Mouse (Mus musculus): ENCODE data around the gene Prkce. TPM values are rescaled to one million over a fixed set of nuclear protein-coding genes. Genes with fewer than 3 reads are reported as not detected.
"Not testable (repeated sequence)": the region's sequence is repeated elsewhere in the genome, so short reads cannot be mapped to it uniquely, and the experiment has no call there.

The Prkce gene
- total and polyA plus RNA-seq, 2 experiments from 2014 or later, result 8.1 to 12.6 TPM

- Histone ChIP-seq H3K4me2 (ENCODE audit: low read depth, low read length) (no peak overlapping the region), H3K9me3 (replicated peaks; ENCODE audit: control insufficient read depth, low read length) (no peaks in the 10 kb centered on the region), H3K4me3 (ENCODE audit: low read depth, low read length) (no peak overlapping the region), H3K9ac (replicated peaks; ENCODE audit: low read depth, low read length) (no peak overlapping the region), H3K27me3 (ENCODE audit: control insufficient read depth, insufficient read depth, low read length) (no peaks in the 10 kb centered on the region), H3K4me1 (ENCODE audit: control insufficient read depth, insufficient read depth) (peaks cover 26% of the 10 kb centered on the region), H3K27ac (ENCODE audit: low read depth) (no peak overlapping the region), H3K36me3 (replicated peaks; ENCODE audit: control insufficient read depth, insufficient read depth, low read length) (no peaks in the 10 kb centered on the region)
- no peak for ATAC-seq (ENCODE audit: insufficient read depth, low read depth)
- 48% methylated on average over 5 of the region's 5 CpGs for WGBS
- TF ChIP-seq CTCF (IDR thresholded peaks at IDR 0.05; ENCODE audit: low read depth) (peak; percentile 53), EP300 (IDR thresholded peaks at IDR 0.05; ENCODE audit: low read depth) (no peak)
- no peak for DNase-seq (ENCODE audit: low spot score)
These were observed 304.1 kb downstream of the Prkce start for GRCm38 (mm10) chr17:86471684-86472083.

GRCm38 (mm10) chr17:86476674-86477073 is 309.1 kb downstream of the Prkce start:
- 62% methylated on average over 10 of the region's 10 CpGs for WGBS
- no peak for ATAC-seq (ENCODE audit: insufficient read depth, low read depth)
- Histone ChIP-seq H3K27ac (ENCODE audit: low read depth) (no peak overlapping the region), H3K36me3 (replicated peaks; ENCODE audit: control insufficient read depth, insufficient read depth, low read length) (no peaks in the 10 kb centered on the region), H3K9ac (replicated peaks; ENCODE audit: low read depth, low read length) (no peak overlapping the region), H3K27me3 (ENCODE audit: control insufficient read depth, insufficient read depth, low read length) (no peaks in the 10 kb centered on the region), H3K9me3 (replicated peaks; ENCODE audit: control insufficient read depth, low read length) (no peaks in the 10 kb centered on the region), H3K4me1 (ENCODE audit: control insufficient read depth, insufficient read depth) (no peaks in the 10 kb centered on the region), H3K4me2 (ENCODE audit: low read depth, low read length) (no peak overlapping the region), H3K4me3 (ENCODE audit: low read depth, low read length) (no peak overlapping the region)
- no peak for DNase-seq (ENCODE audit: low spot score)
- TF ChIP-seq EP300 (IDR thresholded peaks at IDR 0.05; ENCODE audit: low read depth) (no peak), CTCF (IDR thresholded peaks at IDR 0.05; ENCODE audit: low read depth) (no peak)

GRCm38 (mm10) chr17:86477401-86477800 is 309.8 kb downstream of the Prkce start:
- ATAC-seq (ENCODE audit: insufficient read depth, low read depth); H3K4me2 ChIP-seq (ENCODE audit: low read depth, low read length); H3K4me3 ChIP-seq (ENCODE audit: low read depth, low read length); H3K36me3 ChIP-seq (replicated peaks; ENCODE audit: control insufficient read depth, insufficient read depth, low read length); H3K4me1 ChIP-seq (ENCODE audit: control insufficient read depth, insufficient read depth); H3K9ac ChIP-seq (replicated peaks; ENCODE audit: low read depth, low read length); DNase-seq (ENCODE audit: low spot score); H3K9me3 ChIP-seq (replicated peaks; ENCODE audit: control insufficient read depth, low read length); H3K27ac ChIP-seq (ENCODE audit: low read depth); H3K27me3 ChIP-seq (ENCODE audit: control insufficient read depth, insufficient read depth, low read length): not testable (repeated sequence)

- no peak overlapping the region for H3K4me3 ChIP-seq (ENCODE audit: low read depth, low read length)
- no peaks in the 10 kb centered on the region for H3K36me3 ChIP-seq (replicated peaks; ENCODE audit: control insufficient read depth, insufficient read depth, low read length)
- no peaks in the 10 kb centered on the region for H3K27me3 ChIP-seq (ENCODE audit: control insufficient read depth, insufficient read depth, low read length)
- no peak overlapping the region for H3K9ac ChIP-seq (replicated peaks; ENCODE audit: low read depth, low read length)
- H3K4me1 ChIP-seq (ENCODE audit: control insufficient read depth, insufficient read depth), result no peaks in the 10 kb centered on the region
- ATAC-seq (ENCODE audit: insufficient read depth, low read depth) (no peak), DNase-seq (ENCODE audit: low spot score) (no peak)
- H3K4me2 ChIP-seq (ENCODE audit: low read depth, low read length), result no peak overlapping the region
- WGBS, result 79% methylated on average over 10 of the region's 10 CpGs
- no peaks in the 10 kb centered on the region for H3K9me3 ChIP-seq (replicated peaks; ENCODE audit: control insufficient read depth, low read length)
- H3K27ac ChIP-seq (ENCODE audit: low read depth), result no peak overlapping the region
- TF ChIP-seq CTCF (IDR thresholded peaks at IDR 0.05; ENCODE audit: low read depth), result no peak
- TF ChIP-seq EP300 (IDR thresholded peaks at IDR 0.05; ENCODE audit: low read depth), result no peak
These were observed 311.8 kb downstream of the Prkce start for GRCm38 (mm10) chr17:86479406-86479805.

- no peak for DNase-seq (ENCODE audit: low spot score)
- H3K4me2 ChIP-seq (ENCODE audit: low read depth, low read length), result no peak overlapping the region
- H3K27ac ChIP-seq (ENCODE audit: low read depth), result no peak overlapping the region
- H3K9me3 ChIP-seq (replicated peaks; ENCODE audit: control insufficient read depth, low read length), result no peaks in the 10 kb centered on the region
- ATAC-seq (ENCODE audit: insufficient read depth, low read depth), result no peak
- WGBS, result 87% methylated on average over 10 of the region's 10 CpGs
- no peaks in the 10 kb centered on the region for H3K36me3 ChIP-seq (replicated peaks; ENCODE audit: control insufficient read depth, insufficient read depth, low read length)
- no peaks in the 10 kb centered on the region for H3K4me1 ChIP-seq (ENCODE audit: control insufficient read depth, insufficient read depth)
- TF ChIP-seq CTCF (IDR thresholded peaks at IDR 0.05; ENCODE audit: low read depth), result no peak
- TF ChIP-seq EP300 (IDR thresholded peaks at IDR 0.05; ENCODE audit: low read depth), result no peak
- no peak overlapping the region for H3K9ac ChIP-seq (replicated peaks; ENCODE audit: low read depth, low read length)
- H3K4me3 ChIP-seq (ENCODE audit: low read depth, low read length), result no peak overlapping the region
- H3K27me3 ChIP-seq (ENCODE audit: control insufficient read depth, insufficient read depth, low read length), result no peaks in the 10 kb centered on the region
These were observed 315.1 kb downstream of the Prkce start for GRCm38 (mm10) chr17:86482675-86483074.

- ATAC-seq (ENCODE audit: insufficient read depth, low read depth) (peak; percentile 77), DNase-seq (ENCODE audit: low spot score) (peak; percentile 79)
- 8% methylated on average over 3 of the region's 3 CpGs for WGBS
- no peaks in the 10 kb centered on the region for H3K27me3 ChIP-seq (ENCODE audit: control insufficient read depth, insufficient read depth, low read length)
- no peaks in the 10 kb centered on the region for H3K36me3 ChIP-seq (replicated peaks; ENCODE audit: control insufficient read depth, insufficient read depth, low read length)
- H3K9me3 ChIP-seq (replicated peaks; ENCODE audit: control insufficient read depth, low read length), result no peaks in the 10 kb centered on the region
- H3K9ac ChIP-seq (replicated peaks; ENCODE audit: low read depth, low read length), result no peak overlapping the region
- H3K4me2 ChIP-seq (ENCODE audit: low read depth, low read length), result no peak overlapping the region
- no peak overlapping the region for H3K4me3 ChIP-seq (ENCODE audit: low read depth, low read length)
- peak; percentile 96 for TF ChIP-seq CTCF (IDR thresholded peaks at IDR 0.05; ENCODE audit: low read depth)
- TF ChIP-seq EP300 (IDR thresholded peaks at IDR 0.05; ENCODE audit: low read depth), result no peak
- H3K4me1 ChIP-seq (ENCODE audit: control insufficient read depth, insufficient read depth), result no peaks in the 10 kb centered on the region
- no peak overlapping the region for H3K27ac ChIP-seq (ENCODE audit: low read depth)
These were observed 316.6 kb downstream of the Prkce start for GRCm38 (mm10) chr17:86484087-86484737.
